Mouse (Mus musculus) NIH3T3 (cell line): ENCODE measurements around the gene Snd1.
A peak's percentile ranks its signal among the peaks of the same experiment; 100 is the strongest.

Experiments used
- DNase-seq: peaks from one replicate; pipeline ENCODE4 v3.0.0-alpha.2; 2012; ENCODE audit warnings: low read depth

The Snd1 gene

DNA sequence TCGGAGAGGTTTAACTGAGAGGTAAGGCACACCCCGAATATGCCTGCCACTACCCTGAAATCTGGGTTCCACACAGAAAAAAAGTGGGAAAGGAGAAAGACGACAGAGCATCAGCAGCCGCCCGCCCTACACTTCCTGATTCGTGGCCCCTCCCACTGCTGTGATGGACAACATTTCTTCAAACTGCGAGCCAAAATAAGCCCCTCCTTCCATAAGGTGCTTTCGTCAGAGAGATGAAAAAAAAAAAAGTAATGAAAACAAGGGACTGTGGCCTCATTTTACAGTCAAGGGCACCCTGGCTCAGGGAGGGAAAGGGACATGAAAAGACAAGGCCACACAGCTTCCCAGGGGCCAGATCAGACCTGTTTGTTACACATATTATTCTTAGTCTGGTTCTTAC is 504.6 kb downstream of the Snd1 start:
- no peak for DNase-seq

- peak; percentile 24 for DNase-seq
Measured at GRCm38 (mm10) chr6:28980219-28980618, 505.3 kb downstream of the Snd1 start.

DNA sequence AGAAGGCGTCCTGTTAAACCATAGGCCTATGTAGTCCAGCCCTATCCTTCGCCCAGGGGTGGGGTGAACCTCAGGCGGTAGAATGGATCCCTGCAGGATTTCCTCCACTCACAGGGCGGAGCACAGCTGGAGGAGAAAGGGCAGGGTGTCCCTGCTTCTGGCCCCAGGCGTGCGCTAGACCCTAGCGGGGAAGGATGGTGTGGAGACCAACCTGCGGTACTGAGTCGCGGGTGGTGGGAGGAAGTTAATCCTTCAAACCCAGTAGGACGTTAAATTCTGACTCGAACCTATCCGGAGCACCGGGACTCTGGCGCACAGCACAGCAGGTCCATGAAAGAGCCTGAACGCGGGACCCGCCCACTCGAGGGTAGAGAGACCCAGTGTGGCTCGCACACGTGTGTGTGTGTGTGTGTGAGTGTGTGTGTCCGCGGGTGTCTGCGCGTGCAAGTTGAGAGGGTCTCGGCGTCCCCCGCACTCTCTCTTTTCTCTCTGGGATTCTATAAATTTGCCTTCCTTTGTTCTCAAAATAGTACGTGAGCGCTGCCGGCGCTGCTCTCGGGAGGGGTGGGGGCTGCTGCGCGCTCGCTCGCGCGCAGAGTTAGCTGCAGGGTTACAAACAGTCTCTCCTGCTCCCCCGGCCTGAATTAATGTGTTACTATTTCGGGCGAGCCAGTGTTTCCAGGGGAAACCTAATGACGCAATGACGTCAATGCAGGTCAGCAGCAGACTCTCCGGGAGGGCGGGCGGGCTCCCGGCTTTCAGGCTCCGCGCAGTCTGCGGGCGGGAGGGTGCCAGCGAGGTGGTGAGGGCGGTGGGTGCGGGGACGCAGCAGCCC is 506.0 kb downstream of the Snd1 start:
- peak; percentile 52 for DNase-seq

GRCm38 (mm10) chr6:28981585-28981948 is 506.6 kb downstream of the Snd1 start:
- DNase-seq = no peak

GRCm38 (mm10) chr6:28981966-28982701 is 507.2 kb downstream of the Snd1 start:
- DNase-seq = peak; percentile 85

DNA sequence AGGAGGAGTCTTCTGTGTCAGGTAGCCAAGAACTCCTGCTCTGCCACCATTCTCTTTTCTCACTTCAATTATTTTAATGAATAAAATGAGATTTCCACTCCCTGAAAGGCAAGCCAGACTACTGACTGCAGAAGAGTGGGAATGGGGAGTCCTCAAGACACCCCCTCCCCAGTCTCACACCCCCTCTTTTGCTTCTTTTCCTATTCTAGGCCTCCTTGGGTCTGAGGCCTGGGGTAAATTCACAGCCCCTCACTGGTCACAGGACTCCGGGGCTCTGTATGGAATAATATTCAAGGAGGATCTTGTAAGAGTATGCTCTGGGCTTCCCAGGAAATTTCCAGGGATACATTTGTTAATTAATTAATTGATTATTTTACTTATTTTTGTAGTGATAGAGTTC is 507.9 kb downstream of the Snd1 start:
- no peak for DNase-seq
